Mouse (Mus musculus) gastrocnemius, postnatal 36 days (tissue): ENCODE data around the gene Cryab. TPM values are rescaled to one million over a fixed set of nuclear protein-coding genes. Genes with fewer than 3 reads are reported as not detected.

Source experiments
- DNase-seq, 2 experiments: peaks; one replicate each; pipeline ENCODE4 v3.0.0; 2022
- intact Hi-C: fragments of 180-260 bp; cut with DNase I; formaldehyde crosslinking; loops from one replicate; pipeline ENCODE4 v1.15.1; 2025
- total RNA-seq, 2 experiments: library from RNA; stranded (reverse); gene quantifications; 2 replicates each; pipeline ENCODE4 v1.2.3; 2021

The Cryab gene
- total RNA-seq, 2 experiments from 2014 or later: 1,018 to 1,083 TPM

DNA sequence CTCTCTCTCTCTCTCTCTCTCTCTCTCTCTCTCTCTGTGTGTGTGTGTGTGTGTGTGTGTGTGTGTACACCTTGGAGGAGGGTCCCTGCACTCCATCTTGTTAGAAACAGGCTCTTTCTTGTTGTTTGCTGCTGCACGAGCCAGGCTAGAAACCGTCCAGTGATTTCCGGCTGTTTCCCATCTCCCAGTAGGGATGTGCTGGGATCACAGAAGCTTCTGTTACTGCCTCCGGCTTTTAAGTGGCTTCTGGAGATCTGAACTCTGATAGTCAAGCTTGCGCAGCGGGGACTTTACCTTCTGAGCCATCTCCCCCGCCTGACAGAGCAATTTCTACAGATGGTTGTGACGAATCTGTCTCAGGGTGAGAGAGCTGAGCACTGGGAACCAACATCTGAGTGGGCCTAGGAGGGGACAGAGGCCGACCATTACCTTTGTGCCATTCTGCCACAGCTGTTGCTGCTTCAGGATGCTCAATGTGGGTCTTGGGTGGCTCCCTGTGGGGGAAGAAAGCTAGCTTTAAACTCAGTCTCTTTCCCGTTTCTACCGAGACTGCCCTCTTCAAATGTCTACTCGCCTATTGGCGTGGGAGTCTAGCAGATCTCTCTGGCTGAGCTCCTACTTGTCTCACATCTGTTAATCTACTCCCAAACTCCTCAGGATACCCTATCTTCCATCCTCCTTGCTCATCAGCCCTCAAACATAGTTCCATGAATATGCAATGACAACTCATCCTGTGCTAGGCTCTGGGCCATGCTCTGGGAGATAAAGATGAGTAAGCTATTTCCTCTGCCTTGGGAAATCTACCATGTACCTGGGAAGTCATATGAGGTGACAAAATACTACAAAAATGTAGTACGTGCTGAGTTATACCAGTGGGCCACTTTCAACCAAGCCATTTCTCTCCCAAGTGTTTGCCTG is 10.0 kb upstream of the Cryab start:
- intact Hi-C loops: no loop called here
- no peak for DNase-seq

DNA sequence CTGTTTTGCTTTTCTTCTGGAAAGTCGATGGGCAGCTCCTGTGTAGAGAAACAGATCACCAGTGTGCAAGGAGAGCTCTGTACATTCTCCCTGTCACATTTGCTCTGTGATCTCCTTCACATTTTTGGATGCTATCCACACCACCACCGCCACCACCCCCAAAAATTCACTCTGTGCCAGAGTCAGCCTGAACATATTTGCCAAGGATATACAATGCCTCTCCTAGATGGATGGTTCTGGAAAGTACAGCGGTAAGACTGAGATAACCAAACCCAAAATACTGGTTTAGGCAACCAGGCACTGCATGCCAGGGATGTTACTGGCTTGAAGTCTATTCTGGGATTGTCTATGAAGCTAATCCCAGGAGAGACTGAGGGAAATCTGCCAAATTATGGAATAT is 8.9 kb upstream of the Cryab start:
- no peak for DNase-seq
- intact Hi-C loops: no loop called here

DNA sequence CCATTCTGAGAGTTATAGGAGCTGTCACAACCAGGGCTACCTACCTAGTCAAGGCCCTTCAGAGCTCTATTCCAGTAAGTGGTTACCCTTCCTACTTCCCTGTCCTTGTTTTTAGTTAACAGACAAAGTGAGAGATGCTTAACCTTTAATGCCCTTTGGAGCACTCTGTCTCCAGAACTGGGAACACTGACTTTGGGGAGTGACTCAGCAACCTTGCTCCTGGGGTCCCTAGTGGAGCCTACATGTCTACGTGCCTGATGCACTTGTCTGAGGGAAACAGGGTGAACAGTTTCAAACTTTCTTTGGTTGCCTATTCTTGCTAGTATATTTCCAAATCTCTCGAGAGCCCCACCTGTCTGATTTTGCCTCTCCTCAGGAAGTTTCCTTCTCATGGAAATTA is 8.4 kb upstream of the Cryab start:
- intact Hi-C loops: no loop called here
- DNase-seq: no peak

DNA sequence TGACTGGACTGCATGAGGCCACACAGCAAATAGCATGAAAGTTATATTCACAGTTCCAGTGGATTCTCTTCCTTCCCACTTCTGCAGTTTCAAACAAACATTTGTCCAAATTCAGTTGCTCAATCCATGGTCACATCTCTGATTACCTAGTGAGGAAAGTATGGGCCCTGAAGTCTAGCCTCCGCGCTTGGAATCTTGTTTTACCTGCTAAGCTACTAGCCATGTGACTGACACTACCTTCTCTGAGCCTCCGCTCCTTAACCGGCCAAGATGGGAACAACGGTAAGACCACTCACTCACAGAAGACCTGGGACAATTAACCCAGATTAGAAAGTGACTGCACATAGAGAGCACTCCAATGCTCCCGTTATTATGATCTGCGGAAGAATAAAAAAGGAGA is 5.3 kb upstream of the Cryab start:
- intact Hi-C loops: no loop called here
- no peak for DNase-seq

DNA sequence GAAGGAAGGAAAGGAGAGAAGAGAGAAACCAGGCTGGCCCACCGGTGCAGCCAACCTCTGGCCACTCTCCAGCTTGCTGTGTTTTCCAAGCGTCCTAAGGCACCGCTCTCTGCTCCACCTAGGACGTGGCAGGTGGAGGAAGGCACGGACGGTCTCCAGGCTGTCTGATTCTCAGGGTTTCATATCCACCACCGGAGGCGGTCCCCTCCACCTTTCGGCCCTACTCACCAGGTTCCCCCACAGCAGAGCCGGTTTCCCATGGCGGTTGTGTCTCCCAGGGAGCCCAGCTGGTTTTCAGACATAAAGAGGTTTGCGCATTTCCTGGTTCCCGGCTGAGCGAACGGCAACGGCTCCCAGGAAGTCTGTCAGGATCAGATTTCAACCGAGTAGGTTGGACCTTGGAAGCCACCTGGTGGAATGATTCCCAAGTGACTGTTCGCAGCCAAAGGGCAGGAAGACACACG is 4.9 kb upstream of the Cryab start, which contains the start of gene 2310030G06Rik:
Gene 2310030G06Rik, minus strand, starts transcription at position 323 of the 464 bp plus-strand sequence.
- no peak for DNase-seq
- intact Hi-C loops: no loop called here

DNA sequence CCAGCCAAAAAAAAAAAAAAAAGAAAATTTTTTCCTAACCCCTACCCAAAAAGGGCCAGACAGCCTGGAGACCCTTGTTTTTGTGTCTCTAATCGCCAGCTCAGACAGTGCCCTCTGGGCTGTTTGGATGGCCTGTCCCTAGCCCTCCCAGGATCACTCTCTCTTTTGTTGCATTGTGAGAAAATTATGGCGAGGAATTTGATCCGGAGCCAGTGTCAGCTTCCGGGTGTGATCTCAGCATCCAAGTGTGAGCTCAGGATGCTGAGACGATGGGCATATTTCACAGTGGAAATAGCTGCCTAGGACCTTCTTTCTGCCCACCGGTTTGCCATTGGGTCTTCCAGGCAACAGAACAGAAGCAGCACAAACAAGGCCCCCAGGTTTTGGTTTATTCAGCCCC is 419 bp upstream of the Cryab start:
- intact Hi-C loops: no loop called here
- DNase-seq: no peak

DNA sequence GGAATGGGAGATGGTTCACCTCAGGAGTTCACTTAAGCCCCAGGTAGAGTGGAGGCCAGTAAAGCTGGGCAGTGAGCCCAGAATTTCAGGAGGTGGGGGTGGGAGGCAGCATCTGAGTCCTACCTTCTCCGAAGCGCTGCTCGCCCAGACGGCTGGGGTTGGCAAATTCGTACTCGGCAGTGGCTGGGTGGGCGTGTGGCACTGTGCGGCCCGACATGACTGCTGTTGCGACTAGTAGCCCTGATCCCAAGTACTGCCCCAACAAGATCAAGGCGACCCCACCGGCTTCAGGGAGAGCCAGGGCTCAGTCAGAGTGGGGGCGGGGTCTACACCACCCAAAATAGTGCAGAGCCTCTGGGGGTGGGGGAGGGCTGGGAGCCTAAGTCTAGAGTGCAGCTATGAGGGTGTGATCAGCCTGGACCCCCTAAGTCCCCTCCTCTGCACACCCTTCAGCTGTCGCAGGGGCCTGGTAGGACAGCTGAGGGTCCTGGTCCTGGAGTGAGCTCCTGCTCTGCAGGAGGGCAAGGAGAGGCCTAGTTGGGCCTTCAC is 1.0 kb downstream of the Cryab start, which contains the start of gene Hspb2:
Gene Hspb2, minus strand, starts transcription at position 301 of the 549 bp plus-strand sequence.
- intact Hi-C loops: no loop called here
- peak; percentile 51 to 63 for DNase-seq

DNA sequence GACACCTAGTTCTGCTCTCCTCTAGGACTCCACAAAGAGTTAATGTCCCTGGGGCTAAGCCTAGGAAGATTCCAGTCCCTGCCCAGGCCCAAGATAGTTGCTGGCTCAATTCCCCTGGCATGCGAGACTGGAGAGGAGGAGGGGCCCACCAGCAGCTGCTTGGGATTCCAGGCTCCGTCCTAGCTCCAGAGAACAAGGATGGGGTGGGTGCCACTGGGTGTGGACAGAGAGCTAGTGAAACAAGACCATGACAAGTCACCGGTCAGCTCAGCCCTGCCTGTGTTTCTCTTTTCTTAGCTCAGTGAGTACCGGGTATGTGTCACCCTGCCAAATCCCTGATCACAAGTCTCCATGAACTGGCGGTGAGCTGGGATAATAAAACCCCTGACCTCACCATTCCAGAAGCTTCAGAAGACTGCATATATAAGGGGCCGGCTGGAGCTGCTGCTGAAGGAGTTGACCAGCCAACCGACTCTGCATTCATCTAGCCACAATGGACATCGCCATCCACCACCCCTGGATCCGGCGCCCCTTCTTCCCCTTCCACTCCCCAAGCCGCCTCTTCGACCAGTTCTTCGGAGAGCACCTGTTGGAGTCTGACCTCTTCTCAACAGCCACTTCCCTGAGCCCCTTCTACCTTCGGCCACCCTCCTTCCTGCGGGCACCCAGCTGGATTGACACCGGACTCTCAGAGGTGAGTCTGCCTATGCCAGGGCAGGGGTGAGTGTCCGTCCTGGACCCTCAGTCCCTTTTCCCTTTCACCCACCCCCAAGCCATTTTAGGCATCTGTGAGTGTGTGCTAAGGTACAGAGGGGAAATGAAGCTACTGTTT is 1.9 kb downstream of the Cryab start:
- intact Hi-C loops: no loop called here

DNA sequence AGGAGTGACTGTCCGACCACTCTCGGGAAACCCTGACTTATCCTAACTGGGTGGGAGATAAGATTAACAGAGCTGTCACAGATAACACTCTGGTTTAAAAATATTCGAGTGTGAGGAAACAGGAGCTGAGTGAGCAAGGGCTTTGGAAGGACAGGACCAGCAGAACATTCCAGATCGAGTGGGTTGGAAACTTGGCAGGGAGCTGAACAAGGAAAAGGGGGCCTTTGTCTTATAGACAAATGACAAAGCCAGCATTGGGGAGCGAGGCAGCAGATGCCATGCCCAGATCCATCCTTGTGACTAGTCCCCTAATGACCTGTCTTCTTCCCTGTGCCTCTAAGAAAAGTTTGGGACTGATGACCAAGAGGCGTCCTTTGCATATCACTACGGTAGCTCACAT is 2.8 kb downstream of the Cryab start:
- intact Hi-C loops: no loop called here
- DNase-seq: no peak

More for the DNA sequence above, 1.9 kb downstream of the Cryab start:
- peak; percentile 81 to 92 for DNase-seq

DNA sequence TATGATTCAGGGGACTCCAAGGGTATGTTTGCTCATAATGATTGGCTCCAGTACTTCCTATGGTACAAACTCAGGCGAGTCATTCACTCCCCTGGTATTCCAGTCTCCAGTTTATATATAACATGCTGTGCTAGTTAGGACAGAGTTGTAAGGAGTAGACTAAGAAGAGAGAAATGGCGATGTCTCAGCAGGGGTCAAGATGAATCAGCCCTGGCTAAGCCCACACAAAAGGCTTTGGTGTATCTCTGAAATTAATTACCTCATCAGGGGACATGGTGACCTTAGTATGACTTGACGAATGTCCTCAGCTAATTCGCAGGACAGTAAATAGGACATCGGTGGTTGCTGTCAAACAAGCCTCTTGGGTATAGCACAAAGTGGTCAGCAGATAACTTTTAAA is 5.6 kb downstream of the Cryab start:
- DNase-seq: no peak

DNA sequence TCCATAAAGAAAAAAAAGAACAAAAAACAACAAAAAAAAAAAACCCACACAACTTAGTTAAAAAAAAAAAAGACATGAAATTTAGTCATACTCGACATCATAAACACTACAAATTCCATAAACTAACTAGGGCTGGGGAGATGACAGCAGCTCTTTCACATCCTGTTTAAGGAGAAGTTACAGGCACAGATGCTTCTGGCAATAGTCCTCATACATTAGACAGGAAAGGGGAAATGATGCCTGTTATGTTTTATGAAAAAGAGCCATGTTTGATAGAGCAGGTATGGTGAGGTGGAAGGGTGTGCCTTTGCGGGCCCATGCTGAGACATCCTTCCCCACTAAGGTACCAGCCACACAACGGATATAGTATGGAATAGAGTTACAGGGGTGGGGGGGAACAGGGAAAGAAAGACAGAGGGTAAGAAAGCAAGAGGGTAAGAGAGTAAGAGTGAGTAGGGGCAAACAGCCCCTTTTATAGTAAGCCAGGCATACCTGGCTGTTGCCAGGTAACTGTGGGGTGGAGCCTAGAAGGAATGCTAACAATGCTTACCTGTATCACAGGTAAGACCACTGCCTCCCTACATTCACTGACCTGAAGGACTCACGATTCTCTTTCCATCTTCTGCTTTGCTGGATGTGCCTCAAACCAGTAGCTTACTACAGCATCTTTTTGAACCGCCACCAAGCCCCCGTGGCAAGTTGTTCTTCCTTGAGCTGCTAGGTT is 10.6 kb downstream of the Cryab start:
- no peak for DNase-seq
- intact Hi-C loops: no loop called here

More for the DNA sequence above, 5.6 kb downstream of the Cryab start:
- intact Hi-C loops: no loop called here

DNA sequence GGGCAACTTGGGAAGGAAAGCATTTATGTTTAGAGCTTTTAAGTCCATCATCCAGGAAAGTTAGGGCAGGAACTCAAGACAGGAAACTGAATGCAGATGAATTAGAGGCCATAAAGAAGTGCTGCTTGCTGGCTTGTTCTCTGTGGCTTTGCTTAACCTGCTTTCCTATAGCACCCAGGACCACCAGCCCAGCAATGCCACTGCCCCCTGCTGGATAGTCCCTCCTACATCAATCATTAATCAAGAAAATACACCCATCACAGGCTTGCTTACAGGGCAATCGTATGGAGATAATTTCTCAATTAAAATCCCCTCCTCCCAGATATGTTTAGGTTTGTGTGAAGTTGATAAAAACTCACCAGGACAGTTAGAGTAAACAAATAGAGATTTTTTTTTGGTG is 12.2 kb downstream of the Cryab start:
- intact Hi-C loops: no loop called here
- DNase-seq: no peak

DNA sequence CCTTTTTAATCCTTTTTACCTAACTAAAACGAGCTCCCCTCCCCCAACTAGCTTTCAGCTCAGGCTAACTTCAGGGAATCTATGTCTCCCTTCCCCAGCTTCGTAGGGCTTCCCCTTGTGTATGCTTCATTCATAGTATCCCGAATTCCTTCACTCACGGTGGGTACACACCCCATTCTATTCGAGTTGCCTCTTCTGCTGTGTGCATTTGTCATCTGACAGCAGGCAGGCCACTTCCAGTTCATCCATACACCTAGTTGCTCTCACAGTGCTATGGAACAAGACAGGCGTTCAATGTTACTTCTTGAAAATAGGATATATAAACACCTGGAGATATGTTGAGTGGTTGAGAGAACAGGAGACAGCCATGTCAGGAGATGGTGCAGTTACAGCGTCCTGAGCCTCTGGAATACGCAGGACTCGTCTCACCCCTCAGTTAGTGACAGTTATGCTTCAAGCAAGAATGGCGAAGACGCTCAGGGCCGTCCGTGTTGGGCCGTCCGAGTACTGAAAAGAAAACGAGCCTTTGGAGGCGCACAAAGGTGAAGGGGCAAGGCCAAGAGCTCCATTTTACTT is 16.5 kb downstream of the Cryab start:
- intact Hi-C loops: loop anchor here (5.0 kb wide), 1 partner anchor 60 kb away; no protein-coding TSS in a partner anchor
- no peak for DNase-seq

DNA sequence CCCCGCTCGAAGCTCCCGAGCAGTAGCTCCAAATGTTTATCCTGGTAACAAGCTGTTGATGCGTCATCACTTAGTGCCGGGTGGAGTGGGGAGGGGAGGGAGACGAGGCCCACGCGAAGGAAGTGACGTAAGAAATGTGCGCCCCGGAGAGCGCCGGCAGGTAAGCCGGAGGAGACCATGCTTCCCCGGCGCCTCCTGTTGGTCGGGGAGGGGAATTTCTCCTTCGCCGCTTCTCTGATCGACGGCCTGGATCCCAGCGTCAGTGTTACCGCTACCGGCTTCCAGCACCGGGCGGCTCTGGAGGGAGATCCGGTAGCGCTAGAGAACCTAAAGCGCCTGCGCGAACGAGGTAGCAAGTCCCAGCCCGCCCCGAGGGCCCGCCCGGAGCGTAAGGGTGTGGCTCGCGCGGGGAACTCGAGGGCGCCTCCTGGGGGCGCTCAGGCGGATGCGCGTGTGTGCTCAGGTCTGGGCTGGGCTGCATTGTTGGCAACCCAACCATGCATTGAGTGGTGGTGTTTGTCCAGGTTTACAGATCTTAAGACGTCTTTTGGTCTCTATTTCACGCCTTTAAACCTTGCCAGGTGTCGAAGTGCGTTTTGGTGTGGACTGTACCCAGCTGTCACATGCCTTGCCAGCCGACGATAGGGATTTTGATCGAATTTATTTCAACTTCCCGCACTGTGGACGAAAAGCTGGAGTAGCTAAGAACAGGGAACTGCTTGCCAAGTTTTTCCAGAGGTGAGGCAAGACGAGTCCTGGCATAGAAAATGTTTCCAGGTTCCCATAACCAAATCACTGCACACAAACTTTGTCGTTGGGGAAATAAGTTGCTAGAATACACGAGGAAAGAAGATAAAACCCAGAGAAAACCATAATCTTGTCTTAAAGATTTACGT is 17.2 kb downstream of the Cryab start, which contains the start of gene Fdxacb1:
Gene Fdxacb1, plus strand, starts transcription at position 130 of the 896 bp plus-strand sequence.
- intact Hi-C loops: loop anchor here (5.0 kb wide), 1 partner anchor 61 kb away; no protein-coding TSS in a partner anchor
- DNase-seq: peak; percentile 95

DNA sequence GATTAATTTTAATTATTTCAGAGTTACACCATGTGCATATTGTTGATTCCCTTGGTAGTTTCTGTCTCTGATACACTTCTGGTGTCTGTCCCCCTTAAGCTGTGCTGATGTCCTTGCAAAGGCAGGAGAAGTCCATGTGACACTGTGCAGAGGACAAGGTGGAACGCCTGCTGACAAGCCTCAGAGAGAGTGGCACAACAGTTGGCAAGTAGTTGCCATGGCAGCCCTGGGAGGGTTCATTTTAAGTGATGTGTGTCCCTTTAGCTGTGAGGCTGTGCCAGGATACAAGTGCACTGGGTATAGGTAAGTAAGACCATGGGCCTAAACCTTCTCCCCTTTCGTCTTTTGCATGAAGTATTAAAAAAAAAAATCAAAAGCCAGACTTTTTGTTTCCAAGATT is 18.9 kb downstream of the Cryab start:
- intact Hi-C loops: no loop called here
- DNase-seq: no peak

DNA sequence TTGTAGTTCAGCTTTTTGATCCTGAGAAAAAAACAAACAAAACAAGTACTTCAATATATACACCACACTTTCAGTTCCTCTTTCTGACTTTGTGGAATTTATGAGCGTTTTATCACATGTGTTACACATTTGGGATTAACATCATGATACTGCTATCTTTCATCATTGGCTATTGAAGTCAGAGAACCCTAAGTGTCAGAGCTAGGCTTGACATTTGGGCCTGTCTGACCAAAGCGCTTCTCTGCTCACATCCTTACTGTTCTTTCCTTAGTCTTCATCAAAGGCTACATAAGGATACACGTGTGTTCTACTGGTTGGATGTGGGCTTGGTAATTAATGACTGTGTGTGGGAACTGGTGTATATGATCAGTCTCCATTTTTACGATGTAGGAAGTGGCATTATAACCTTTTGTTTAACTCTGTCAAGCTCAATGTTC is 22.9 kb downstream of the Cryab start:
- intact Hi-C loops: no loop called here

DNA sequence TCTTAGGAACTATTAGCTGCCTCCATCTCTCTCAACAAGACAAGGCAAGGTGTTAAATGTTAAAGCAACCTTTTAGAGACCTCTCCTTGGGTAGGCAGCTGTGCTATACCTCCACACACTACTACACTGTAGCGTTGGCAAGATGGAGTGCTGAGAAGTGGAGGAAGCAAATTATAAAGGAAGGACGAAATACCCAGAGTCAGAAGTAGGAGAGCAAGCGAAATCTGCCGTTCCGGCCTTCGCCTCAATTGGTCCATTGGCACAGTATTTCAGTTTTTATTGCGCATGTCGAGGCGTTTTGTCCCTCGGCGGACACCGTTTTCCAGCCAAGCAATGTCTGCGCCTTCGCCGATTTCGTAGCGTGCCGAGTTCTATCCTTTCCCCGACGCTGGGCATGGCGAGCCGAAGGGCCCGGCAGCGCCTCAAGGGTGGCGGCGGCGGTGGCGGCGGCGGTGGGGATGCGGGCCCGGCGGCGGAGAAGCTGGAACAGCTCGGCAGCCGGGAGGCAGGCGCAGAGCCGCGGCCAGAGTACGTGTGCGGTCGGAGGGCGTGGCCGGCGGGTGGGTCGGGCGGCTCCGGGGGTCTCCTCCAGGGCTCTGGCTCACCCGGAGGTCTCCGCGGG is 24.0 kb downstream of the Cryab start, which contains the start of the genes Alg9 and 1110032A03Rik:
Gene Alg9, plus strand, starts transcription at position 29 of the 622 bp plus-strand sequence.
Gene 1110032A03Rik, minus strand, starts transcription at position 530 of the 622 bp plus-strand sequence.
- intact Hi-C loops: no loop called here
- DNase-seq: peak; percentile 85 to 90

More for the DNA sequence above, 22.9 kb downstream of the Cryab start:
- DNase-seq: no peak

DNA sequence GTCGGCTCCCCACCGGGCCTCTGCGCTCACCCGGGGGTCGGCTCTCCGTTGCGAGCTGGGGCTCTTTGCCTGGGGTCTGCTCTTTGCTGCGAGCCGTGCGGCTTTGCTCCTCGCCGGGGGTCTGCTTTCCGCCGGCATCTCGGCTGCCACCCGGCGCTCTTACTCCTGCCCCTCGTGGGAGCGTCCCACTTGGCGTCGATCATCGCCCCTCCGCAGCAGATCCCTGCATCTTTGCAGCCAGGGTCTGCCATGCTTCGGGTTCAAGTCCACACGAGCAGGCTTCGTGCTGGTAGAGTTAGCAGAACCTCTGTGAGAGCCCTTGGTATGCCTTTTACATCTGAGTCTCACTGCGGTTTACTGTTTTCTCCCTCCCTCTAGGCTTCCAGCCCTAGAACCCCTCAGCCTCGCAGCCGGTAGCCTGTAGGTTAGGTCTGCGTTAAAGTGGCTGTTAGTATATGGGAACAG is 24.6 kb downstream of the Cryab start:
- intact Hi-C loops: no loop called here
- no peak for DNase-seq
